Mouse (Mus musculus): ENCODE data around the gene Ppan. TPM values are rescaled to one million over a fixed set of nuclear protein-coding genes. Genes with fewer than 3 reads are reported as not detected.

The Ppan gene
- 170 and 178 TPM in 2 replicates for polyA plus RNA-seq (2014; fragmentation: Nextera tagmentation; extraction: Ambion mirVana)

GRCm38 (mm10) chr9:20887704-20888385 lies at the start of gene Ppan:
Gene Ppan (plus strand): TSS chr9:20888175.
- peak; percentile 90 for DNase-seq (ENCODE audit: low spot score)
- Histone ChIP-seq H3K4me1 (replicated peaks; ENCODE audit: control insufficient read depth, insufficient read depth, low read length) (peaks cover 16% of the 10 kb centered on the region), H3K4me3 (ENCODE audit: low read depth, low read length) (peak within 1 kb of the TSS; percentile 67), H3K4me2 (peak within 1 kb of the TSS; percentile 76), H3K27ac (ENCODE audit: low read depth, low read length) (peak within 1 kb of the TSS; percentile 95), H3K36me3 (ENCODE audit: control insufficient read depth, insufficient read depth, low read length) (peaks cover 35% of the 10 kb centered on the region), H3K9me3 (ENCODE audit: control insufficient read depth, low read length) (no peaks in the 10 kb centered on the region), H3K9ac (ENCODE audit: low read depth, low read length) (peak within 1 kb of the TSS; percentile 93), H3K27me3 (replicated peaks; ENCODE audit: control insufficient read depth, insufficient read depth, low read length) (no peaks in the 10 kb centered on the region)
- ATAC-seq (replicated peaks; ENCODE audit: low FRiP score), result peak; percentile 90
- under 1% methylated on average over 36 of the region's 43 CpGs for WGBS

- Histone ChIP-seq H3K27me3 (replicated peaks; ENCODE audit: control insufficient read depth, insufficient read depth, low read length) (no peaks in the 10 kb centered on the region), H3K4me3 (ENCODE audit: low read depth, low read length) (no peak overlapping the region), H3K9ac (ENCODE audit: low read depth, low read length) (no peak overlapping the region), H3K36me3 (ENCODE audit: control insufficient read depth, insufficient read depth, low read length) (no peaks in the 10 kb centered on the region), H3K9me3 (ENCODE audit: control insufficient read depth, low read length) (no peaks in the 10 kb centered on the region), H3K4me1 (replicated peaks; ENCODE audit: control insufficient read depth, insufficient read depth, low read length) (no peaks in the 10 kb centered on the region), H3K27ac (ENCODE audit: low read depth, low read length) (no peak overlapping the region), H3K4me2 (no peak overlapping the region)
- DNase-seq (ENCODE audit: low spot score) (no peak), ATAC-seq (replicated peaks; ENCODE audit: low FRiP score) (no peak)
- 55% methylated on average over 6 of the region's 6 CpGs for WGBS
Measured at GRCm38 (mm10) chr9:20838931-20839330, 49.0 kb upstream of the Ppan start.

GRCm38 (mm10) chr9:20842211-20842610 lies 45.8 kb upstream of the Ppan start:
- no peaks in the 10 kb centered on the region for H3K9me3 ChIP-seq (ENCODE audit: control insufficient read depth, low read length)
- H3K4me3 ChIP-seq (ENCODE audit: low read depth, low read length), result no peak overlapping the region
- DNase-seq (ENCODE audit: low spot score) (no peak), ATAC-seq (replicated peaks; ENCODE audit: low FRiP score) (no peak)
- no peak overlapping the region for H3K9ac ChIP-seq (ENCODE audit: low read depth, low read length)
- H3K36me3 ChIP-seq (ENCODE audit: control insufficient read depth, insufficient read depth, low read length), result no peaks in the 10 kb centered on the region
- H3K4me1 ChIP-seq (replicated peaks; ENCODE audit: control insufficient read depth, insufficient read depth, low read length), result no peaks in the 10 kb centered on the region
- no peak overlapping the region for H3K27ac ChIP-seq (ENCODE audit: low read depth, low read length)
- 20% methylated on average over 4 of the region's 4 CpGs for WGBS
- H3K27me3 ChIP-seq (replicated peaks; ENCODE audit: control insufficient read depth, insufficient read depth, low read length), result no peaks in the 10 kb centered on the region
- H3K4me2 ChIP-seq, result no peak overlapping the region

DNA sequence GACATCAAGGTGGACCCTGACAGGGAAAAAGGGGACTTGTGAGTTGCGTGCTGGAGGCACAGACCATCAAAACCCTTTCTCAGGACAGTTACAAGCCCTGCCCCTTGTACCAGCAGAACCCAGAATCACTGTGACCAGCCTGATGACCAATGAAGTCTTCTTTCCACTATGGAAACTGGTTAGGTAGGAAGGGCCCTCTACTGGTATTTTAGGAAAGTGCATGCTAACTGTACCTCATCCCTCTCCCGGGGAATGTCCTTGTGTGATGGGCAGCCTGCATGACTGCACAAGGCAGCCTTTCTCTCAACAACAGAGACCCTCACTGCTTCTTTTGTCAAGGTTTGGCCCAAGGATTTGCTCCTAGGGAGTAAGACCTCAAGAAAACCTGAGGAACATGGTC lies 45.3 kb upstream of the Ppan start:
- no peak overlapping the region for H3K9ac ChIP-seq (ENCODE audit: low read depth, low read length)
- H3K4me2 ChIP-seq, result no peak overlapping the region
- no peaks in the 10 kb centered on the region for H3K27me3 ChIP-seq (replicated peaks; ENCODE audit: control insufficient read depth, insufficient read depth, low read length)
- no peaks in the 10 kb centered on the region for H3K4me1 ChIP-seq (replicated peaks; ENCODE audit: control insufficient read depth, insufficient read depth, low read length)
- ATAC-seq (replicated peaks; ENCODE audit: low FRiP score) (no peak), DNase-seq (ENCODE audit: low spot score) (no peak)
- H3K9me3 ChIP-seq (ENCODE audit: control insufficient read depth, low read length), result no peaks in the 10 kb centered on the region
- H3K36me3 ChIP-seq (ENCODE audit: control insufficient read depth, insufficient read depth, low read length), result no peaks in the 10 kb centered on the region
- H3K4me3 ChIP-seq (ENCODE audit: low read depth, low read length), result no peak overlapping the region
- no peak overlapping the region for H3K27ac ChIP-seq (ENCODE audit: low read depth, low read length)
- WGBS, result 22% methylated on average over 2 of the region's 2 CpGs

DNA sequence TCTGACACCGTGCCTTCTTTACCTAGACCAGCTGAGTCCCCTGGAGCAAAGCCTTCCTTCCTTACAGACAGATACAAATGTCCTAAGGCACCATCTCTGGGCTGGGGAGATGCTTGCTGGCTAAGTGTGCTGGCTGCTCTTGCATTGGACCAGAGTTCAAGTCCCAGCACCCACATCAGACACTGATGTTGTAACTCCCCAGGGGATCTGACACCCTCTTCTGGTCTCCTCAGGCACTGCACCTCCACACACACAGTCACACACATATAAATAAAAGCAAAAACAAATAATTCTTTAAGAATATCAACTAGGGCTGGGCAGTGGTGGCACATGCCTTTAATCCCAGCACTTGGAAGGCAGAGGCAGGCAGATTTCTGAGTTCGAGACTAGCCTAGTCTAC lies 37.8 kb upstream of the Ppan start:
- Histone ChIP-seq H3K4me1 (replicated peaks; ENCODE audit: control insufficient read depth, insufficient read depth, low read length) (no peaks in the 10 kb centered on the region), H3K9me3 (ENCODE audit: control insufficient read depth, low read length) (no peaks in the 10 kb centered on the region), H3K4me2 (no peak overlapping the region), H3K4me3 (ENCODE audit: low read depth, low read length) (no peak overlapping the region), H3K27ac (ENCODE audit: low read depth, low read length) (no peak overlapping the region), H3K9ac (ENCODE audit: low read depth, low read length) (no peak overlapping the region), H3K36me3 (ENCODE audit: control insufficient read depth, insufficient read depth, low read length) (no peaks in the 10 kb centered on the region), H3K27me3 (replicated peaks; ENCODE audit: control insufficient read depth, insufficient read depth, low read length) (0 out of 2 replicates have a peak, but pooled peaks cover 4% of the 10 kb centered on the region)
- DNase-seq (ENCODE audit: low spot score), result no peak
- no peak for ATAC-seq (replicated peaks; ENCODE audit: low FRiP score)
- 78% methylated on average over 2 of the region's 2 CpGs for WGBS

DNA sequence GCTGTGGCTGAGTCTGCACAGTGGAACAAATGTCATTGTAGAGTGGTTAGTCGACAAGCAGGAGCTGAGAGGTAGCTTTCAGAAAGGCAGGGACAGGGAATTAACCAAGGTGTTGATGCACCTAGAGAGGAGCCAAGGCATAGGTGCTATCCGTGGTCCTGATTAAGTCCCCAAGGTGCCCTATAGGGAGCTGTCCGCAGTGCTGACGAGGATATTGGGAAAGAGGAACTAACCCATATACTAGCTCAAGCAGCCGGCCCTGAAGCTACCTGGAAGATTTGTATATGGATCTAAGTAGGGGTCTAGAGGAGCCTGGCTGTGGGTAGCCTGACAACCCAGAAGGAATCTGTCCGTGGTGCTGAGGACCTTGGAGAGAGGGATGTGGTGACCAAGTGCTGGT lies 30.8 kb upstream of the Ppan start:
- H3K9me3 ChIP-seq (ENCODE audit: control insufficient read depth, low read length), result no peaks in the 10 kb centered on the region
- DNase-seq (ENCODE audit: low spot score) (peak; percentile 65), ATAC-seq (replicated peaks; ENCODE audit: low FRiP score) (peak; percentile 20; the same call in 1 of the 2 replicates)
- H3K27ac ChIP-seq (ENCODE audit: low read depth, low read length), result no peak overlapping the region
- no peak overlapping the region for H3K4me3 ChIP-seq (ENCODE audit: low read depth, low read length)
- no peak overlapping the region for H3K4me2 ChIP-seq
- 7% methylated on average over 6 of the region's 6 CpGs for WGBS
- H3K36me3 ChIP-seq (ENCODE audit: control insufficient read depth, insufficient read depth, low read length), result no peaks in the 10 kb centered on the region
- H3K9ac ChIP-seq (ENCODE audit: low read depth, low read length), result no peak overlapping the region
- H3K4me1 ChIP-seq (replicated peaks; ENCODE audit: control insufficient read depth, insufficient read depth, low read length), result no peaks in the 10 kb centered on the region
- H3K27me3 ChIP-seq (replicated peaks; ENCODE audit: control insufficient read depth, insufficient read depth, low read length), result peaks cover 4% of the 10 kb centered on the region; the same call in 1 of the 2 replicates

DNA sequence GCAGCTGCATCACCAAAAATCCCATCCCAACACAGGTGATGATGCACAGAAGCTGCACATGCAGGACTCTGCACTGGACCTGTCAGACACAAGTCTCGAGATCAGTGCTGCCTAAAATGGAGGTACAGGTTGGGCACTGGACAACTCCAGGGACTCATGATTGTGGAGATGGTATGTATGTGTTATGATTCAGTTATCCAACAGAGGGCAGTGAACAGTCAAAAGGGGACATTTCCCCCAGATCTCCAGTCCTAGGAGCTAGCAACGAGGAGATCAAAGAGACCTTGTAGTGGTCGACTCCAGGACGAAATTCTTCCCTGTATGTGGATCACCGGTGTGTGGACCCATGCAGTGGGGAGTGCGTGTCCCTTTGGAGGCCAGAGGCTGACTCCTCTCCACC lies 28.0 kb upstream of the Ppan start:
- Histone ChIP-seq H3K27me3 (replicated peaks; ENCODE audit: control insufficient read depth, insufficient read depth, low read length) (no peaks in the 10 kb centered on the region; the same call in 1 of the 2 replicates), H3K27ac (ENCODE audit: low read depth, low read length) (no peak overlapping the region), H3K36me3 (ENCODE audit: control insufficient read depth, insufficient read depth, low read length) (no peaks in the 10 kb centered on the region), H3K4me1 (replicated peaks; ENCODE audit: control insufficient read depth, insufficient read depth, low read length) (no peaks in the 10 kb centered on the region), H3K9ac (ENCODE audit: low read depth, low read length) (no peak overlapping the region), H3K4me2 (no peak overlapping the region), H3K4me3 (ENCODE audit: low read depth, low read length) (no peak overlapping the region), H3K9me3 (ENCODE audit: control insufficient read depth, low read length) (no peaks in the 10 kb centered on the region)
- DNase-seq (ENCODE audit: low spot score), result no peak
- no peak for ATAC-seq (replicated peaks; ENCODE audit: low FRiP score)
- 39% methylated on average over 6 of the region's 6 CpGs for WGBS

- DNase-seq (ENCODE audit: low spot score), result no peak
- no peak overlapping the region for H3K4me3 ChIP-seq (ENCODE audit: low read depth, low read length)
- WGBS, result 12% methylated on average over 4 of the region's 4 CpGs
- ATAC-seq (replicated peaks; ENCODE audit: low FRiP score), result no peak
- no peaks in the 10 kb centered on the region; the same call in 1 of the 2 replicates for H3K27me3 ChIP-seq (replicated peaks; ENCODE audit: control insufficient read depth, insufficient read depth, low read length)
- no peak overlapping the region for H3K9ac ChIP-seq (ENCODE audit: low read depth, low read length)
- no peak overlapping the region for H3K4me2 ChIP-seq
- no peaks in the 10 kb centered on the region for H3K9me3 ChIP-seq (ENCODE audit: control insufficient read depth, low read length)
- no peaks in the 10 kb centered on the region for H3K4me1 ChIP-seq (replicated peaks; ENCODE audit: control insufficient read depth, insufficient read depth, low read length)
- H3K36me3 ChIP-seq (ENCODE audit: control insufficient read depth, insufficient read depth, low read length), result no peaks in the 10 kb centered on the region
- no peak overlapping the region for H3K27ac ChIP-seq (ENCODE audit: low read depth, low read length)
Measured at GRCm38 (mm10) chr9:20861821-20862220, 26.2 kb upstream of the Ppan start.

GRCm38 (mm10) chr9:20862225-20862624 lies 25.8 kb upstream of the Ppan start:
- H3K27ac ChIP-seq (ENCODE audit: low read depth, low read length), result no peak overlapping the region
- H3K4me1 ChIP-seq (replicated peaks; ENCODE audit: control insufficient read depth, insufficient read depth, low read length), result no peaks in the 10 kb centered on the region
- no peak overlapping the region for H3K4me2 ChIP-seq
- no peaks in the 10 kb centered on the region for H3K9me3 ChIP-seq (ENCODE audit: control insufficient read depth, low read length)
- H3K27me3 ChIP-seq (replicated peaks; ENCODE audit: control insufficient read depth, insufficient read depth, low read length), result no peaks in the 10 kb centered on the region; the same call in 1 of the 2 replicates
- WGBS, result 32% methylated on average over 4 of the region's 4 CpGs
- no peak for ATAC-seq (replicated peaks; ENCODE audit: low FRiP score)
- DNase-seq (ENCODE audit: low spot score), result no peak
- no peak overlapping the region for H3K4me3 ChIP-seq (ENCODE audit: low read depth, low read length)
- no peaks in the 10 kb centered on the region for H3K36me3 ChIP-seq (ENCODE audit: control insufficient read depth, insufficient read depth, low read length)
- no peak overlapping the region for H3K9ac ChIP-seq (ENCODE audit: low read depth, low read length)
